Mouse (Mus musculus): ENCODE data around the gene Artn. TPM values are rescaled to one million over a fixed set of nuclear protein-coding genes. Genes with fewer than 3 reads are reported as not detected.

The Artn gene
- polyA plus RNA-seq, 1 experiment from 2014 or later = 3.0 TPM

DNA sequence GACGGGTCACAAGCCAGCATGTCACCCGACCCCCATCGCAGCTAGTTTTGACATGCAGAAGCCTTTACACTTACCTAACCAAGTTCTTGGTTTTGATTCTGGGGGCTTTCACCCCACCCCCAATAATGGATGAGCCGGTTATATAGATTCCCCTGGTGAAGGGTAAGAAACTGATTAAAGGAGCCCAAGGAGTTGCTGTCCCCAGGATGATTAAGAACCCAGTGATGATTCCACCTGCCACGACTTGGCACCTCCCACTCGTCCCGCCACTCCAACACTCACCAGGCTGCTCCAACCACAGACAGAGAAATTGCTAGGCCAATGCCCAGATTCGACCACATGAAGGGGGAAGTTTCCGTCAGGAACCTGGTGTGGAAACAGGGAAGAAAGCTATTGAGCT, 43.6 kb downstream of the Artn start:
- Histone ChIP-seq H3K27me3 (ENCODE audit: insufficient read depth, low read length) (no peaks in the 10 kb centered on the region), H3K4me3 (ENCODE audit: low read length) (peak overlapping the region; percentile 93; the same call in 1 of the 2 replicates), H3K4me1 (ENCODE audit: insufficient read depth, low read length) (peaks cover 32% of the 10 kb centered on the region), H3K4me2 (replicated peaks; ENCODE audit: low read depth, low read length) (peak overlapping the region; percentile 91), H3K27ac (ENCODE audit: low read length) (no peak overlapping the region), H3K9ac (replicated peaks; ENCODE audit: low read length) (no peak overlapping the region), H3K36me3 (ENCODE audit: insufficient read depth, low read length) (peaks cover 14% of the 10 kb centered on the region), H3K9me3 (ENCODE audit: low read length) (no peaks in the 10 kb centered on the region)
- no peak for ATAC-seq (ENCODE audit: low FRiP score, low TSS enrichment)
- WGBS = 71% methylated on average over 9 of the region's 9 CpGs

DNA sequence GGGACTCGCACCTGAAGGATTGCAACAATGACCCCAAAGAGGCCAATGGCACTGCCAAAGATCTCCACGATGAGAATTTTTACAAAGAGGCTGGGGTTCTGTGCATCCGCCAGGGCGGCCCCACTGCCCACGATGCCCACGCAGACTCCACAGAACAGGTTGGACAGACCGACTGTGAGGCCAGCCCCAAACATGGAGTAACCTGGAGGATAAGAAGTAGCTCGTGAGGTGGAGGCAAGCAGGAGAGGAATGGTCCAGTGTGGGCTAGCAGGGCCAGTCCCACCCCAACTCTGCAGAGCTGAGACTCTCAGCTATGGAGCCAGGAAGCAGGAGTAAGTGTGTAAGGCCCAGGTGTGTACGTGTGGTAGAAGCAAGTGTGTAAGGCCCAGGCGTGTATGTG, 44.5 kb downstream of the Artn start:
- no peak overlapping the region for H3K4me3 ChIP-seq (ENCODE audit: low read length)
- H3K36me3 ChIP-seq (ENCODE audit: insufficient read depth, low read length) = peaks cover 13% of the 10 kb centered on the region
- peaks cover 28% of the 10 kb centered on the region for H3K4me1 ChIP-seq (ENCODE audit: insufficient read depth, low read length)
- no peak overlapping the region for H3K4me2 ChIP-seq (replicated peaks; ENCODE audit: low read depth, low read length)
- H3K9me3 ChIP-seq (ENCODE audit: low read length) = no peaks in the 10 kb centered on the region
- no peaks in the 10 kb centered on the region for H3K27me3 ChIP-seq (ENCODE audit: insufficient read depth, low read length)
- no peak overlapping the region for H3K9ac ChIP-seq (replicated peaks; ENCODE audit: low read length)
- no peak for ATAC-seq (ENCODE audit: low FRiP score, low TSS enrichment)
- WGBS = 95% methylated on average over 10 of the region's 10 CpGs
- no peak overlapping the region for H3K27ac ChIP-seq (ENCODE audit: low read length)

DNA sequence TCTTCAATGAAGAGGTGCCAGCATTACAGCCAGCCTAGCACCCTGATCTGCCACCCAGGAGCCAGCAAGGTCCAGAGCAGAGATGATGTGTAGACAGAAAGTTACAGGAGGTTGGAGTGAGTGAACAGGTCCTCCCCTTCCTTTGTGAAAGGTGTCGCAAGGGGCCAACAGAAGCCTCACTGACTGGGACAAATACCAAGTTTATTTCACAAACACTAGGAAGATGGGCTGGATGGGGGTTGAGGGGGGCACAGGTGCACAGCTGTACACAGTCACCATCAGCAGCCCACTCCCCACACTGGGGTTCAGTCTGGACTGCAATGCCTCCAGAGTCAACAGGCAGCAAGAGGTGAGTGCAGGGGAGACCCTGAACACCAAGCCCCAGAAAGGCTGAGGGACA, 45.4 kb downstream of the Artn start:
- H3K36me3 ChIP-seq (ENCODE audit: insufficient read depth, low read length) = peaks cover 10% of the 10 kb centered on the region
- H3K27ac ChIP-seq (ENCODE audit: low read length) = no peak overlapping the region
- H3K27me3 ChIP-seq (ENCODE audit: insufficient read depth, low read length) = no peaks in the 10 kb centered on the region
- ATAC-seq (ENCODE audit: low FRiP score, low TSS enrichment) = no peak
- H3K4me3 ChIP-seq (ENCODE audit: low read length) = peak overlapping the region; percentile 73; the same call in 1 of the 2 replicates
- 92% methylated on average over 1 of the region's 1 CpGs for WGBS
- H3K9ac ChIP-seq (replicated peaks; ENCODE audit: low read length) = no peak overlapping the region
- H3K4me2 ChIP-seq (replicated peaks; ENCODE audit: low read depth, low read length) = no peak overlapping the region
- H3K4me1 ChIP-seq (ENCODE audit: insufficient read depth, low read length) = peaks cover 28% of the 10 kb centered on the region
- no peaks in the 10 kb centered on the region for H3K9me3 ChIP-seq (ENCODE audit: low read length)

DNA sequence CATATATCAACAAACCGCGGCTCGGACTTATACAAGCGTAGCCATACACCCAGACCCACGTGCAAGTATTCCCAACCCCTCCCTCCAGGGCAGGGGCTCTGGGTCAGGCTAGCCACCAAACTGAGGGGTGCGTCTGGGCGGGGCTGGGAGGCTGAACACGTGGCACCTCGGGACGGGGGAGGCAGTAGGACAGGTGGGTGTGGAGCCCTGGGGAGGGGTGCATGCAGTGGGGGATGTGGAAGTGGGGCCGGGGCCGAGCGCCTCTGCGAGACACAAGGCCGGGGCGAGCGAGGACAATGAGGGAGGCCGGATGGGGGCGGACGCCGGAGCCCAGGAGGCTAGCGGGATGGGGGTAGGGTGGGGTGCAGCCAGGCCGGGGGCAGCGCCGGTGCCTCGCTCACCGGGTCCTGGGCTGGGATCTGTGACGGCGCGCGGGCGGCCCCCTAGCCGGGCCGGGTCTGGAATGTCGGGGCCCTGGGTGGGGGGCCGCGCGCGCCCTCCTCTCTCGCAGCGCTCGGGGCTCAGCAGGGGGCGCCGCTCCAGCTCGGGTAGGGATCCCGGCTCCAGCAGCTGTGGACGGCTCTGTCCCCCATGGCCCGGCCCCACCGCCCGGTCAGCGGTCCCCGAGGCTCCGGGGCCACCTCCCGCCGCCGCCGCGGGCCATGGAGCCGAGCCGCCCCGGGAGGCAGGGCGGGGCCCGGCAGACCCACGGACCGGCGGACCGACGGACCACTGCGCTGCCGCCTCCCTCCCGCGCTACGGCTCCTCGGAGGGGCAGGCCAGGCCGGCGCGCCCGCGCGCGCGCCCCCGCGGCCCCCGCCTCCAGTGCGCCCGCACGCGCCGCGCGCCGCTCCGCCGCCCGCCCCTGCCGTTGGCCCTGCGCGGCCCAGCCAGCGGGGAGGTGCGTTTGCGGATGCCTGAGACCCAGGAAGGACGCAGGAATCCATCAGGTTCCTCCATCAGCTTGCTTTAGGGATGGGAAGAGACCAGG, 46.6 kb downstream of the Artn start, which contains the start of gene B4galt2:
B4galt2 (minus strand) TSS at position 787 of the 991 bp plus-strand sequence.
- Histone ChIP-seq H3K9ac (replicated peaks; ENCODE audit: low read length) (peak within 1 kb of the TSS; percentile 90), H3K27me3 (ENCODE audit: insufficient read depth, low read length) (no peaks in the 10 kb centered on the region), H3K36me3 (ENCODE audit: insufficient read depth, low read length) (peaks cover 11% of the 10 kb centered on the region), H3K4me3 (ENCODE audit: low read length) (peak within 1 kb of the TSS; percentile 73), H3K4me1 (ENCODE audit: insufficient read depth, low read length) (peaks cover 34% of the 10 kb centered on the region), H3K4me2 (replicated peaks; ENCODE audit: low read depth, low read length) (peak within 1 kb of the TSS; percentile 91), H3K27ac (ENCODE audit: low read length) (peak within 1 kb of the TSS; percentile 23; the same call in 1 of the 2 replicates), H3K9me3 (ENCODE audit: low read length) (no peaks in the 10 kb centered on the region)
- under 1% methylated on average over 81 of the region's 103 CpGs for WGBS
- ATAC-seq (ENCODE audit: low FRiP score, low TSS enrichment) = peak; percentile 53

DNA sequence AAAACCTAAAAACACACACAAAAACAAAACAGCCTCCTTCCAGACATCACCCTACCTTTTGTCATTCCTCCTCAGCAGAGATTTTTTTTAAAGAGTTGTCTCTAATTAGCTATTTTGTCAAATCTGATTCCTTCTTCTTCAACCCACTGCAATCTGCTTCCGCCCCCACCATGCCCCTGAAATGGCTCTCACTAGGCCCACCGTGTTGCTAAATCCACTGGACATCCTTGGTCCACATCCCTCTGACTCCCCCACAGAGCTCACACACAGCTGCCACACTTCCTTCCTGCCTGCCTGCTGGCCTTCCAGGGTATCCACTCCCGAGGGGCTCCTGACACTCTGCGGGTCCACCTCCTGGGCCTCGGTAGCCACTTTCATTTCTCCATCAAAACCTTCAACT, 50.9 kb downstream of the Artn start:
- H3K4me2 ChIP-seq (replicated peaks; ENCODE audit: low read depth, low read length) = no peak overlapping the region
- H3K9me3 ChIP-seq (ENCODE audit: low read length) = no peaks in the 10 kb centered on the region
- peaks cover 19% of the 10 kb centered on the region for H3K4me1 ChIP-seq (ENCODE audit: insufficient read depth, low read length)
- H3K36me3 ChIP-seq (ENCODE audit: insufficient read depth, low read length) = peaks cover 15% of the 10 kb centered on the region
- H3K4me3 ChIP-seq (ENCODE audit: low read length) = no peak overlapping the region
- no peak for ATAC-seq (ENCODE audit: low FRiP score, low TSS enrichment)
- H3K27ac ChIP-seq (ENCODE audit: low read length) = no peak overlapping the region
- 50% methylated on average over 5 of the region's 5 CpGs for WGBS
- no peak overlapping the region for H3K9ac ChIP-seq (replicated peaks; ENCODE audit: low read length)
- H3K27me3 ChIP-seq (ENCODE audit: insufficient read depth, low read length) = no peaks in the 10 kb centered on the region

DNA sequence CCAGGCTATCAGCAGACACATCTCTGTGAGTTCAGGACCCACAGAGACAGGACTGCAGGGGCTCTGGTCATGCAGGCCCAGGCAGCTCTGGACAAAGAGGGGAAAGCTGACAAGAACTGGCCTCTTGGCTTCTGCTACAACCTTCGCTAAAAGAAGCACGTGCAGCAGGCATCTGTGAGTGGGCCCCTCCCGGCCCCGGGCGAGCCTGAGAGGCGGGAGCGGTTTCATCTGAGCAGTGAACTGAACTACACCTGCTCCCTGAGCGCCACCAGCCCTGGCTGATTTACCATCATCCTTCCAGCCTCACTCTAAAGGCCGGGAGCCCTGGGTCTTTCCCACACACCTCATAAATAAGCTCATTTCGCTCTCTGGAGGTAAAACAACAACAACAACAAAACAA, 51.3 kb downstream of the Artn start:
- Histone ChIP-seq H3K4me1 (ENCODE audit: insufficient read depth, low read length) (peaks cover 15% of the 10 kb centered on the region), H3K27ac (ENCODE audit: low read length) (no peak overlapping the region), H3K27me3 (ENCODE audit: insufficient read depth, low read length) (no peaks in the 10 kb centered on the region), H3K4me2 (replicated peaks; ENCODE audit: low read depth, low read length) (no peak overlapping the region), H3K9me3 (ENCODE audit: low read length) (no peaks in the 10 kb centered on the region), H3K9ac (replicated peaks; ENCODE audit: low read length) (no peak overlapping the region), H3K4me3 (ENCODE audit: low read length) (no peak overlapping the region), H3K36me3 (ENCODE audit: insufficient read depth, low read length) (peaks cover 19% of the 10 kb centered on the region)
- no peak for ATAC-seq (ENCODE audit: low FRiP score, low TSS enrichment)
- WGBS = 27% methylated on average over 10 of the region's 10 CpGs

Other genes starting within 250 kb of the Artn start
- 61.0 and 64.8 TPM in 2 replicates for gene Dmap1, start 247.5 kb downstream of the Artn start, polyA plus RNA-seq (2015; fragmentation: Nextera tagmentation; extraction: Ambion mirVana)
- not detected in 2 replicates for gene Gm12845, start 205.4 kb downstream of the Artn start, polyA plus RNA-seq (2015; fragmentation: Nextera tagmentation; extraction: Ambion mirVana)
- gene Klf17, start 164.1 kb downstream of the Artn start, polyA plus RNA-seq (2015; fragmentation: Nextera tagmentation; extraction: Ambion mirVana) = 0.06 TPM in 1 of 2 replicates, not detected in the other
- gene Slc6a9, start 95.3 kb downstream of the Artn start, polyA plus RNA-seq (2015; fragmentation: Nextera tagmentation; extraction: Ambion mirVana) = 12.3 and 13.4 TPM in 2 replicates
- 1.2 and 2.4 TPM in 2 replicates for gene Ccdc24, start 57.2 kb downstream of the Artn start, polyA plus RNA-seq (2015; fragmentation: Nextera tagmentation; extraction: Ambion mirVana)
- 18.0 TPM in 2 replicates for gene B4galt2, start 46.3 kb downstream of the Artn start, polyA plus RNA-seq (2015; fragmentation: Nextera tagmentation; extraction: Ambion mirVana)
- 270 and 305 TPM in 2 replicates for gene Atp6v0b, start 42.4 kb downstream of the Artn start, polyA plus RNA-seq (2015; fragmentation: Nextera tagmentation; extraction: Ambion mirVana)
- 22.1 and 22.7 TPM in 2 replicates for gene Dph2, start 37.7 kb downstream of the Artn start, polyA plus RNA-seq (2015; fragmentation: Nextera tagmentation; extraction: Ambion mirVana)
- gene Ipo13, start 14.8 kb downstream of the Artn start, polyA plus RNA-seq (2015; fragmentation: Nextera tagmentation; extraction: Ambion mirVana) = 52.9 and 53.1 TPM in 2 replicates
- 8.7 and 9.2 TPM in 2 replicates for gene St3gal3, start 205.2 kb upstream of the Artn start, polyA plus RNA-seq (2015; fragmentation: Nextera tagmentation; extraction: Ambion mirVana)